Mouse (Mus musculus): ENCODE results near the gene Inka2.

GRCm38 (mm10) chr3:105698311-105698710 lies 6.1 kb upstream of the Inka2 start:
- no peak for TF ChIP-seq POLR2A (IDR thresholded peaks at IDR 0.05; ENCODE audit: low read depth, low read length)
- TF ChIP-seq CTCF (conservative IDR thresholded peaks at IDR 0.05 in 1 of 2, IDR thresholded peaks at IDR 0.05 in 1 of 2; ENCODE audit: low read depth in 2 of 2, low read length in 2 of 2) = no peak
- TF ChIP-seq RAD21 (IDR thresholded peaks at IDR 0.05; ENCODE audit: low read depth, low read length) = no peak
